Mouse (Mus musculus) liver, adult 2 months (tissue): ENCODE data around the gene Hdac1.

ENCODE experiments used
- CTCF ChIP-seq: fragments of 200-500 bp; IDR thresholded peaks from 2 replicates; pipeline ENCODE4 v1.5.1; 2011; ENCODE audit warnings: low read depth, low read length, control low read depth
- POLR2A ChIP-seq: fragments of 200-500 bp; IDR thresholded peaks from 2 replicates; pipeline ENCODE4 v1.6.1; 2011; ENCODE audit warnings: low read length, control low read depth; ENCODE audit not compliant: insufficient read depth; ENCODE audit errors: extremely low read depth

- no peak for TF ChIP-seq CTCF
- no peak for TF ChIP-seq POLR2A
Observed at GRCm38 (mm10) chr4:129584370-129584769, 41.9 kb upstream of the Hdac1 start.
